Mouse (Mus musculus): ENCODE data around the gene Traf3ip3. TPM values are rescaled to one million over a fixed set of nuclear protein-coding genes. Genes with fewer than 3 reads are reported as not detected.

Traf3ip3 gene
- polyA plus RNA-seq, 1 experiment from 2014 or later, result 0.85 TPM

- H3K27me3 ChIP-seq (replicated peaks), result no peaks in the 10 kb centered on the region
- 21% methylated on average over 9 of the region's 9 CpGs for WGBS
- H3K4me3 ChIP-seq, result peak overlapping the region; percentile 62
- H3K4me2 ChIP-seq, result peak overlapping the region; percentile 64
- peak overlapping the region; percentile 83 for H3K27ac ChIP-seq
- no peaks in the 10 kb centered on the region for H3K9me3 ChIP-seq
- no peak for ATAC-seq (replicated peaks)
- peak overlapping the region; percentile 63 for H3K9ac ChIP-seq
- H3K4me1 ChIP-seq, result peaks cover 29% of the 10 kb centered on the region
- H3K36me3 ChIP-seq (replicated peaks), result no peaks in the 10 kb centered on the region
These were observed 27.7 kb downstream of the Traf3ip3 start for GRCm38 (mm10) chr1:193173810-193174129.

GRCm38 (mm10) chr1:193172991-193173809, 28.3 kb downstream of the Traf3ip3 start:
- Histone ChIP-seq H3K4me3 (peak overlapping the region; percentile 62), H3K36me3 (replicated peaks) (no peaks in the 10 kb centered on the region), H3K4me2 (peak overlapping the region; percentile 64), H3K27me3 (replicated peaks) (no peaks in the 10 kb centered on the region), H3K27ac (peak overlapping the region; percentile 83), H3K4me1 (peaks cover 29% of the 10 kb centered on the region), H3K9me3 (no peaks in the 10 kb centered on the region), H3K9ac (peak overlapping the region; percentile 73)
- peak; percentile 99 for ATAC-seq (replicated peaks)
- under 1% methylated on average over 48 of the region's 48 CpGs for WGBS

GRCm38 (mm10) chr1:193169856-193170255, 31.6 kb downstream of the Traf3ip3 start:
- Histone ChIP-seq H3K36me3 (replicated peaks) (no peaks in the 10 kb centered on the region), H3K27me3 (replicated peaks) (no peaks in the 10 kb centered on the region), H3K9me3 (no peaks in the 10 kb centered on the region), H3K4me3 (no peak overlapping the region), H3K27ac (no peak overlapping the region), H3K4me2 (no peak overlapping the region), H3K4me1 (peaks cover 21% of the 10 kb centered on the region), H3K9ac (no peak overlapping the region)
- 82% methylated on average over 2 of the region's 2 CpGs for WGBS
- ATAC-seq (replicated peaks), result no peak

- no peak for ATAC-seq (replicated peaks)
- no peak overlapping the region for H3K4me2 ChIP-seq
- H3K27me3 ChIP-seq (replicated peaks), result no peaks in the 10 kb centered on the region
- H3K4me3 ChIP-seq, result no peak overlapping the region
- no peak overlapping the region for H3K9ac ChIP-seq
- no peak overlapping the region for H3K27ac ChIP-seq
- H3K36me3 ChIP-seq (replicated peaks), result no peaks in the 10 kb centered on the region
- 89% methylated on average over 7 of the region's 7 CpGs for WGBS
- peaks cover 15% of the 10 kb centered on the region for H3K4me1 ChIP-seq
- H3K9me3 ChIP-seq, result no peaks in the 10 kb centered on the region
These were observed 32.3 kb downstream of the Traf3ip3 start for GRCm38 (mm10) chr1:193169228-193169627.

GRCm38 (mm10) chr1:193167746-193168145, 33.8 kb downstream of the Traf3ip3 start, which contains the start of gene A130010J15Rik:
Gene A130010J15Rik, plus strand, starts transcription at chr1:193168046.
- Histone ChIP-seq H3K4me1 (peaks cover 10% of the 10 kb centered on the region), H3K27me3 (replicated peaks) (no peaks in the 10 kb centered on the region; the same call in 1 of the 2 replicates), H3K36me3 (replicated peaks) (no peaks in the 10 kb centered on the region), H3K4me2 (no peak within 1 kb of the TSS), H3K9ac (no peak within 1 kb of the TSS), H3K4me3 (no peak within 1 kb of the TSS), H3K9me3 (no peaks in the 10 kb centered on the region), H3K27ac (no peak within 1 kb of the TSS)
- ATAC-seq (replicated peaks), result no peak
- 89% methylated on average over 3 of the region's 3 CpGs for WGBS

- Histone ChIP-seq H3K4me3 (no peak overlapping the region), H3K36me3 (replicated peaks) (no peaks in the 10 kb centered on the region)
- no peak for ATAC-seq (replicated peaks)
These were observed 41.0 kb downstream of the Traf3ip3 start for GRCm38 (mm10) chr1:193160317-193161032.

GRCm38 (mm10) chr1:193159613-193160012, 41.9 kb downstream of the Traf3ip3 start:
- Histone ChIP-seq H3K36me3 (replicated peaks) (no peaks in the 10 kb centered on the region), H3K27ac (no peak overlapping the region), H3K9me3 (no peaks in the 10 kb centered on the region), H3K9ac (no peak overlapping the region), H3K4me3 (no peak overlapping the region), H3K27me3 (replicated peaks) (peaks cover 4% of the 10 kb centered on the region), H3K4me1 (no peaks in the 10 kb centered on the region), H3K4me2 (no peak overlapping the region)
- ATAC-seq (replicated peaks), result no peak
- 66% methylated on average over 1 of the region's 1 CpGs for WGBS

More at GRCm38 (mm10) chr1:193160317-193161032, 41.0 kb downstream of the Traf3ip3 start:
- Histone ChIP-seq H3K27ac (no peak overlapping the region), H3K9ac (no peak overlapping the region), H3K27me3 (replicated peaks) (no peaks in the 10 kb centered on the region; the same call in 1 of the 2 replicates), H3K4me1 (no peaks in the 10 kb centered on the region), H3K4me2 (peak overlapping the region; percentile 19; the same call in 1 of the 2 replicates), H3K9me3 (no peaks in the 10 kb centered on the region)
- WGBS, result 18% methylated on average over 18 of the region's 18 CpGs

- WGBS, result 74% methylated on average over 3 of the region's 3 CpGs
- Histone ChIP-seq H3K4me3 (no peak overlapping the region), H3K27me3 (replicated peaks) (peaks cover 8% of the 10 kb centered on the region), H3K9ac (no peak overlapping the region), H3K4me1 (no peaks in the 10 kb centered on the region), H3K27ac (no peak overlapping the region), H3K9me3 (no peaks in the 10 kb centered on the region), H3K36me3 (replicated peaks) (no peaks in the 10 kb centered on the region), H3K4me2 (no peak overlapping the region)
- no peak for ATAC-seq (replicated peaks)
These were observed 42.3 kb downstream of the Traf3ip3 start for GRCm38 (mm10) chr1:193159163-193159562.

GRCm38 (mm10) chr1:193157111-193157492, 44.4 kb downstream of the Traf3ip3 start:
- Histone ChIP-seq H3K27me3 (replicated peaks) (peaks cover 29% of the 10 kb centered on the region), H3K4me2 (no peak overlapping the region), H3K4me3 (no peak overlapping the region), H3K4me1 (peaks cover 7% of the 10 kb centered on the region), H3K36me3 (replicated peaks) (no peaks in the 10 kb centered on the region), H3K9me3 (no peaks in the 10 kb centered on the region), H3K27ac (no peak overlapping the region), H3K9ac (no peak overlapping the region)
- ATAC-seq (replicated peaks), result no peak
- WGBS, result 80% methylated on average over 8 of the region's 8 CpGs

GRCm38 (mm10) chr1:193156316-193157110, 45.0 kb downstream of the Traf3ip3 start:
- peaks cover 7% of the 10 kb centered on the region for H3K4me1 ChIP-seq
- no peak overlapping the region for H3K4me2 ChIP-seq
- H3K9me3 ChIP-seq, result no peaks in the 10 kb centered on the region
- no peaks in the 10 kb centered on the region for H3K36me3 ChIP-seq (replicated peaks)
- WGBS, result 82% methylated on average over 15 of the region's 15 CpGs
- no peak for ATAC-seq (replicated peaks)
- H3K4me3 ChIP-seq, result no peak overlapping the region
- H3K9ac ChIP-seq, result no peak overlapping the region
- no peak overlapping the region for H3K27ac ChIP-seq
- peaks cover 32% of the 10 kb centered on the region for H3K27me3 ChIP-seq (replicated peaks)

- Histone ChIP-seq H3K4me2 (peak overlapping the region; percentile 28; the same call in 1 of the 2 replicates), H3K4me3 (no peak overlapping the region), H3K4me1 (peaks cover 7% of the 10 kb centered on the region), H3K9me3 (no peaks in the 10 kb centered on the region), H3K27ac (no peak overlapping the region), H3K9ac (no peak overlapping the region; the same call in 1 of the 2 replicates), H3K27me3 (replicated peaks) (peaks cover 37% of the 10 kb centered on the region), H3K36me3 (replicated peaks) (no peaks in the 10 kb centered on the region)
- WGBS, result 24% methylated on average over 16 of the region's 16 CpGs
- no peak for ATAC-seq (replicated peaks)
These were observed 47.9 kb downstream of the Traf3ip3 start for GRCm38 (mm10) chr1:193153561-193153960.

- peak; percentile 54; the same call in 1 of the 2 replicates for ATAC-seq (replicated peaks)
- Histone ChIP-seq H3K9me3 (no peaks in the 10 kb centered on the region), H3K9ac (no peak within 1 kb of the TSS; the same call in 1 of the 2 replicates), H3K27ac (no peak within 1 kb of the TSS), H3K4me1 (peaks cover 7% of the 10 kb centered on the region), H3K4me3 (peak within 1 kb of the TSS; percentile 17; the same call in 1 of the 2 replicates), H3K4me2 (peak within 1 kb of the TSS; percentile 28), H3K36me3 (replicated peaks) (no peaks in the 10 kb centered on the region), H3K27me3 (replicated peaks) (peaks cover 37% of the 10 kb centered on the region)
- under 1% methylated on average over 30 of the region's 30 CpGs for WGBS
These were observed 48.6 kb downstream of the Traf3ip3 start, which contains the start of gene Irf6 for GRCm38 (mm10) chr1:193152872-193153271. Gene Irf6, plus strand, starts transcription at chr1:193153111.
